Mouse (Mus musculus): ENCODE measurements at regions not wholly inside any gene's neighbourhood (a gene's known extent, or its start where the extent isn't known, plus 50 kb on each side); places are given as distances from the start of the nearest gene placed in this dataset.

- Histone ChIP-seq H3K4me1 (ENCODE audit: control insufficient read depth in 1 of 2, insufficient read depth in 2 of 2) (no peaks in the 10 kb centered on the region), H3K36me3 (replicated peaks in 1 of 2; ENCODE audit: control insufficient read depth in 1 of 2, insufficient read depth in 1 of 2, low read length in 1 of 2) (no peaks in the 10 kb centered on the region), H3K79me2 (replicated peaks; ENCODE audit: control insufficient read depth, extremely low read depth, insufficient read depth, poor library complexity, severe bottlenecking) (no peaks in the 10 kb centered on the region), H3K9ac (ENCODE audit: insufficient read depth, low read depth) (no peak overlapping the region), H3K9me3 (replicated peaks; ENCODE audit: low read length) (peaks cover 37% of the 10 kb centered on the region), H3K4me2 (ENCODE audit: insufficient read depth, low read depth, poor library complexity, severe bottlenecking) (no peak overlapping the region), H3K27me3 (replicated peaks) (no peaks in the 10 kb centered on the region), H3K4me3 (replicated peaks in 1 of 3; ENCODE audit: low read depth in 2 of 3, low read length in 2 of 3, poor library complexity in 1 of 3) (no peak overlapping the region), H3K27ac (ENCODE audit: insufficient read depth, low read depth) (no peak overlapping the region)
- no peak for DNase-seq (ENCODE audit: extremely low read depth)
- in situ Hi-C loops (cut with MboI; ENCODE audit: low pct_ligation_motif_present, low pct_unique_long_range_greater_than_20kb, low sequenced_read_pairs): no loop called here
- dilution Hi-C loops (cut with MboI; ENCODE audit: extremely low pct_ligation_motif_present, extremely low pct_unique_long_range_greater_than_20kb, low sequenced_read_pairs): no loop called here
- TF ChIP-seq NELFE (IDR thresholded peaks at IDR 0.05; ENCODE audit: low read depth, low read length) (no peak), ZKSCAN1 (IDR thresholded peaks at IDR 0.05; ENCODE audit: borderline replicate concordance, low read depth, low read length) (no peak), POLR2AphosphoS2 (IDR thresholded peaks at IDR 0.05; ENCODE audit: low read depth, low read length) (no peak), MXI1 (IDR thresholded peaks at IDR 0.05; ENCODE audit: low read depth, low read length) (no peak), RCOR1 (conservative IDR thresholded peaks at IDR 0.05; ENCODE audit: low read depth, low read length) (no peak), ETS1 (conservative IDR thresholded peaks at IDR 0.05; ENCODE audit: low read depth, low read length) (no peak), PAX5 (IDR thresholded peaks at IDR 0.05; ENCODE audit: low read length) (no peak), SIN3A (IDR thresholded peaks at IDR 0.05; ENCODE audit: low read length) (no peak), MAX (IDR thresholded peaks at IDR 0.05; ENCODE audit: low read length) (no peak), IRF4 (IDR thresholded peaks at IDR 0.05; ENCODE audit: low read depth, low read length) (no peak)
Measured at GRCm38 (mm10) chr7:71283419-71283818, 67.9 kb downstream of the Gm10295 start.

- Histone ChIP-seq H3K9ac (ENCODE audit: insufficient read depth, low read depth) (no peak overlapping the region), H3K4me2 (ENCODE audit: insufficient read depth, low read depth, poor library complexity, severe bottlenecking) (no peak overlapping the region), H3K4me3 (replicated peaks in 1 of 3; ENCODE audit: low read depth in 2 of 3, low read length in 2 of 3, poor library complexity in 1 of 3) (no peak overlapping the region), H3K27me3 (replicated peaks) (no peaks in the 10 kb centered on the region), H3K9me3 (replicated peaks; ENCODE audit: low read length) (peaks cover 37% of the 10 kb centered on the region), H3K79me2 (replicated peaks; ENCODE audit: control insufficient read depth, extremely low read depth, insufficient read depth, poor library complexity, severe bottlenecking) (no peaks in the 10 kb centered on the region), H3K36me3 (replicated peaks in 1 of 2; ENCODE audit: control insufficient read depth in 1 of 2, insufficient read depth in 1 of 2, low read length in 1 of 2) (no peaks in the 10 kb centered on the region), H3K4me1 (ENCODE audit: control insufficient read depth in 1 of 2, insufficient read depth in 2 of 2) (no peaks in the 10 kb centered on the region), H3K27ac (ENCODE audit: insufficient read depth, low read depth) (no peak overlapping the region)
- no peak for TF ChIP-seq E2F4 (IDR thresholded peaks at IDR 0.05; ENCODE audit: insufficient replicate concordance, low read depth, low read length)
- dilution Hi-C loops (cut with MboI; ENCODE audit: extremely low pct_ligation_motif_present, extremely low pct_unique_long_range_greater_than_20kb, low sequenced_read_pairs): no loop called here
- in situ Hi-C loops (cut with MboI; ENCODE audit: low pct_ligation_motif_present, low pct_unique_long_range_greater_than_20kb, low sequenced_read_pairs): no loop called here
- DNase-seq (ENCODE audit: extremely low read depth): no peak
Measured at GRCm38 (mm10) chr7:71266101-71266500, 85.2 kb downstream of the Gm10295 start.

- no peaks in the 10 kb centered on the region for H3K79me2 ChIP-seq (replicated peaks; ENCODE audit: control insufficient read depth, extremely low read depth, insufficient read depth, poor library complexity, severe bottlenecking)
- no peaks in the 10 kb centered on the region for H3K27me3 ChIP-seq (replicated peaks)
- peaks cover 47% of the 10 kb centered on the region for H3K9me3 ChIP-seq (replicated peaks; ENCODE audit: low read length)
- TF ChIP-seq ZMIZ1 (IDR thresholded peaks at IDR 0.05; ENCODE audit: low read depth, low read length) (no peak), E2F4 (IDR thresholded peaks at IDR 0.05; ENCODE audit: insufficient replicate concordance, low read depth, low read length) (no peak), JUND (conservative IDR thresholded peaks at IDR 0.05; ENCODE audit: low read depth, low read length) (no peak), CTCF (conservative IDR thresholded peaks at IDR 0.05 in 1 of 2, IDR thresholded peaks at IDR 0.05 in 1 of 2; ENCODE audit: low read depth in 2 of 2, low read length in 2 of 2) (no peak), MAZ (IDR thresholded peaks at IDR 0.05; ENCODE audit: low read depth, low read length) (no peak), ZC3H11A (IDR thresholded peaks at IDR 0.05; ENCODE audit: low read depth, low read length) (no peak), POLR2AphosphoS2 (IDR thresholded peaks at IDR 0.05; ENCODE audit: low read depth, low read length) (no peak), HCFC1 (IDR thresholded peaks at IDR 0.05; ENCODE audit: low read depth, low read length) (no peak), RAD21 (IDR thresholded peaks at IDR 0.05; ENCODE audit: low read depth, low read length) (no peak), PAX5 (IDR thresholded peaks at IDR 0.05; ENCODE audit: low read length) (no peak), ETS1 (conservative IDR thresholded peaks at IDR 0.05; ENCODE audit: low read depth, low read length) (no peak), CHD2 (IDR thresholded peaks at IDR 0.05; ENCODE audit: low read length) (no peak), POLR2A (IDR thresholded peaks at IDR 0.05; ENCODE audit: low read depth, low read length) (no peak), UBTF (IDR thresholded peaks at IDR 0.05; ENCODE audit: low read depth, low read length) (no peak), MYC (IDR thresholded peaks at IDR 0.05; ENCODE audit: low read depth, low read length) (no peak)
- no peaks in the 10 kb centered on the region for H3K36me3 ChIP-seq (replicated peaks in 1 of 2; ENCODE audit: control insufficient read depth in 1 of 2, insufficient read depth in 1 of 2, low read length in 1 of 2)
- no peaks in the 10 kb centered on the region for H3K4me1 ChIP-seq (ENCODE audit: control insufficient read depth in 1 of 2, insufficient read depth in 2 of 2)
- dilution Hi-C loops (cut with MboI; ENCODE audit: extremely low pct_ligation_motif_present, extremely low pct_unique_long_range_greater_than_20kb, low sequenced_read_pairs): no loop called here
- DNase-seq (ENCODE audit: extremely low read depth): no peak
- H3K27ac ChIP-seq (ENCODE audit: insufficient read depth, low read depth): no peak overlapping the region
- in situ Hi-C loops (cut with MboI; ENCODE audit: low pct_ligation_motif_present, low pct_unique_long_range_greater_than_20kb, low sequenced_read_pairs): no loop called here
- no peak overlapping the region for H3K4me3 ChIP-seq (replicated peaks in 1 of 3; ENCODE audit: low read depth in 2 of 3, low read length in 2 of 3, poor library complexity in 1 of 3)
- no peak overlapping the region for H3K9ac ChIP-seq (ENCODE audit: insufficient read depth, low read depth)
- no peak overlapping the region for H3K4me2 ChIP-seq (ENCODE audit: insufficient read depth, low read depth, poor library complexity, severe bottlenecking)
Measured at GRCm38 (mm10) chr7:71264115-71264514, 87.2 kb downstream of the Gm10295 start.

Data from CH12.LX (cell line).